Mouse (Mus musculus) liver, embryonic 14.5 days (tissue): ENCODE data around the gene Arhgap44.

ENCODE experiments used
- CTCF ChIP-seq: IDR thresholded peaks from 2 replicates; pipeline ENCODE4 v1.5.1; 2016; ENCODE audit warnings: antibody characterized with exemption, low read depth, control low read depth
- EP300 ChIP-seq: IDR thresholded peaks from 2 replicates; pipeline ENCODE4 v1.6.1; 2016; ENCODE audit warnings: antibody characterized with exemption, low read depth

- TF ChIP-seq CTCF: no peak
- no peak for TF ChIP-seq EP300
Observed at GRCm38 (mm10) chr11:65157966-65158657, 4.6 kb downstream of the Arhgap44 start.
